Mouse (Mus musculus) liver, embryonic 14.5 days (tissue): ENCODE results near the gene Gm45062. TPM values are rescaled to one million over a fixed set of nuclear protein-coding genes. Genes with fewer than 3 reads are reported as not detected.

Experiments used
- ATAC-seq: fragments of 200-750 bp; cut with Nextera tagmentation; 2 replicates; pipeline ENCODE4 v1.8.0; 2017; ENCODE audit warnings: moderate number of reproducible peaks, mild to moderate bottlenecking, moderate library complexity; ENCODE audit not compliant: insufficient read depth
- DNase-seq, 3 experiments: peaks; one replicate each; pipeline ENCODE4 v3.0.0-alpha.2; 2012 to 2013; ENCODE audit warnings: low read depth in 3 of 3, low spot score in 3 of 3
- H3K27ac ChIP-seq: fragments of 300-500 bp; sonication (generic); 2 replicates; pipeline ENCODE4 v1.5.1; 2014; ENCODE audit warnings: moderate library complexity, mild to moderate bottlenecking, control low read depth, inconsistent platforms
- H3K27me3 ChIP-seq: fragments of 300-500 bp; sonication (generic); 2 replicates; pipeline ENCODE4 v1.6.1; 2014; ENCODE audit warnings: mild to moderate bottlenecking, low read length, moderate library complexity; ENCODE audit not compliant: control insufficient read depth, insufficient read depth
- H3K36me3 ChIP-seq: fragments of 300-500 bp; sonication (generic); replicated peaks from 2 replicates; pipeline ENCODE4 v1.6.1; 2014; ENCODE audit warnings: low read depth; ENCODE audit not compliant: control insufficient read depth, insufficient read depth
- H3K4me1 ChIP-seq, 2 experiments: fragments of 200-500 bp in 1 of 2; fragments of 300-500 bp in 1 of 2; sonication (generic) in 1 of 2; replicated peaks; 2 replicates each; pipeline ENCODE4 v1.6.1; 2012 to 2014; ENCODE audit warnings: antibody characterized with exemption in 1 of 2, inconsistent platforms in 1 of 2, low read length in 1 of 2; ENCODE audit not compliant: control insufficient read depth in 2 of 2, insufficient read depth in 2 of 2
- H3K4me2 ChIP-seq: fragments of 300-500 bp; sonication (generic); 2 replicates; pipeline ENCODE4 v1.6.1; 2014; ENCODE audit warnings: low read depth, mild to moderate bottlenecking, control low read depth, moderate library complexity
- H3K4me3 ChIP-seq, 2 experiments: fragments of 200-500 bp in 1 of 2; fragments of 300-500 bp in 1 of 2; sonication (generic) in 1 of 2; 2 replicates each; pipeline ENCODE4 v1.5.1; 2012 to 2014; ENCODE audit warnings: low read depth in 2 of 2, low read length in 2 of 2, mild to moderate bottlenecking in 2 of 2, control low read depth in 1 of 2, inconsistent platforms in 1 of 2, moderate library complexity in 1 of 2; ENCODE audit not compliant: insufficient read depth in 1 of 2
- H3K9ac ChIP-seq: fragments of 300-500 bp; sonication (generic); replicated peaks from 2 replicates; pipeline ENCODE4 v1.6.1; 2014; ENCODE audit warnings: mild to moderate bottlenecking, control low read depth, moderate library complexity
- H3K9me3 ChIP-seq: fragments of 300-500 bp; sonication (generic); 2 replicates; pipeline ENCODE4 v1.6.1; 2016; ENCODE audit warnings: low read length, mixed read lengths; ENCODE audit not compliant: control insufficient read depth
- CTCF ChIP-seq: IDR thresholded peaks from 2 replicates; pipeline ENCODE4 v1.5.1; 2016; ENCODE audit warnings: antibody characterized with exemption, low read depth, control low read depth
- EP300 ChIP-seq: IDR thresholded peaks from 2 replicates; pipeline ENCODE4 v1.6.1; 2016; ENCODE audit warnings: antibody characterized with exemption, low read depth
- WGBS: fragments of 180-500 bp; shearing (Covaris S2); extraction: QIAGEN DNeasy Blood & Tissue Kit; methylation state at CpG from one replicate; pipeline ENCODE4 v1.1.7; 2014; ENCODE audit not compliant: insufficient replicate concordance; 5-methylcytosine and 5-hydroxymethylcytosine counted together
- polyA plus RNA-seq, 2 experiments: library from polyadenylated mRNA; depleted of rRNA in 1 of 2; stranded (reverse) in 1 of 2; unstranded in 1 of 2; fragments of >200 nt; fragmentation: Nextera tagmentation in 1 of 2; extraction: Ambion mirVana in 1 of 2; gene quantifications; 2 replicates each; pipeline versions ENCODE4 v1.2.1 to v1.2.3; 2012 to 2014

Gm45062 gene
- polyA plus RNA-seq, 2 experiments = 0.86 to 1.9 TPM

GRCm38 (mm10) chr6:8276431-8276830 is 17.2 kb downstream of the Gm45062 start:
- DNase-seq (no peak), ATAC-seq (no peak)
- H3K4me1 ChIP-seq = peaks cover 0 to 4% of the 10 kb centered on the region in 2 experiments; a peak in 2 of 4 replicates
- TF ChIP-seq EP300 (no peak), CTCF (no peak)
- WGBS = 35% methylated on average over 4 of the region's 4 CpGs
- H3K9me3 ChIP-seq = no peaks in the 10 kb centered on the region
- H3K36me3 ChIP-seq = no peaks in the 10 kb centered on the region; the same call in 1 of the 2 replicates
- no peak overlapping the region for H3K9ac ChIP-seq
- H3K4me3 ChIP-seq = no peak overlapping the region
- H3K27me3 ChIP-seq = no peaks in the 10 kb centered on the region
- H3K27ac ChIP-seq = no peak overlapping the region
- no peak overlapping the region for H3K4me2 ChIP-seq

GRCm38 (mm10) chr6:8278426-8279002 is 19.3 kb downstream of the Gm45062 start:
- peaks cover 0 to 4% of the 10 kb centered on the region in 2 experiments; a peak in 2 of 4 replicates for H3K4me1 ChIP-seq
- H3K27me3 ChIP-seq = no peaks in the 10 kb centered on the region
- 57% methylated on average over 5 of the region's 5 CpGs for WGBS
- DNase-seq = peak in 1 of 3 experiments; percentile 23
- no peaks in the 10 kb centered on the region for H3K9me3 ChIP-seq
- H3K36me3 ChIP-seq = no peaks in the 10 kb centered on the region
- TF ChIP-seq CTCF (peak; percentile 62), EP300 (no peak)
- no peak overlapping the region for H3K4me2 ChIP-seq
- H3K27ac ChIP-seq = no peak overlapping the region
- no peak overlapping the region for H3K9ac ChIP-seq
- ATAC-seq = no peak
- H3K4me3 ChIP-seq = no peak overlapping the region

GRCm38 (mm10) chr6:8283255-8283654 is 24.0 kb downstream of the Gm45062 start:
- H3K27me3 ChIP-seq = no peaks in the 10 kb centered on the region
- no peak overlapping the region for H3K4me3 ChIP-seq
- WGBS = 33% methylated on average over 4 of the region's 4 CpGs
- no peaks in the 10 kb centered on the region for H3K4me1 ChIP-seq
- H3K9ac ChIP-seq = no peak overlapping the region
- TF ChIP-seq EP300 (no peak), CTCF (no peak)
- no peak overlapping the region for H3K4me2 ChIP-seq
- H3K9me3 ChIP-seq = no peaks in the 10 kb centered on the region
- no peak overlapping the region for H3K27ac ChIP-seq
- H3K36me3 ChIP-seq = no peaks in the 10 kb centered on the region
- ATAC-seq = no peak
- DNase-seq = no peak

GRCm38 (mm10) chr6:8285401-8285960 is 26.2 kb downstream of the Gm45062 start:
- TF ChIP-seq EP300 = no peak
- TF ChIP-seq CTCF = no peak

GRCm38 (mm10) chr6:8286146-8286545 is 26.9 kb downstream of the Gm45062 start:
- H3K4me1 ChIP-seq = no peaks in the 10 kb centered on the region
- ATAC-seq = no peak
- no peak for TF ChIP-seq EP300
- no peak for TF ChIP-seq CTCF

More at GRCm38 (mm10) chr6:8285401-8285960, 26.2 kb downstream of the Gm45062 start:
- WGBS = 59% methylated on average over 3 of the region's 3 CpGs
- ATAC-seq (no peak), DNase-seq (no peak)
- Histone ChIP-seq H3K27ac (no peak overlapping the region), H3K4me1 (no peaks in the 10 kb centered on the region), H3K27me3 (no peaks in the 10 kb centered on the region), H3K4me2 (no peak overlapping the region), H3K9me3 (no peaks in the 10 kb centered on the region), H3K36me3 (no peaks in the 10 kb centered on the region), H3K9ac (no peak overlapping the region), H3K4me3 (no peak overlapping the region)

More at GRCm38 (mm10) chr6:8286146-8286545, 26.9 kb downstream of the Gm45062 start:
- no peaks in the 10 kb centered on the region for H3K27me3 ChIP-seq
- H3K9ac ChIP-seq = no peak overlapping the region
- DNase-seq = no peak
- no peak overlapping the region for H3K27ac ChIP-seq
- no peak overlapping the region for H3K4me2 ChIP-seq
- H3K4me3 ChIP-seq = no peak overlapping the region
- H3K36me3 ChIP-seq = no peaks in the 10 kb centered on the region
- no peaks in the 10 kb centered on the region for H3K9me3 ChIP-seq
- 78% methylated on average over 3 of the region's 3 CpGs for WGBS
